Mouse (Mus musculus): ENCODE results near the gene Mast4.
"Not testable (repeated sequence)": the region's sequence is repeated elsewhere in the genome, so short reads cannot be mapped to it uniquely, and the experiment has no call there.

Mast4 gene

DNA sequence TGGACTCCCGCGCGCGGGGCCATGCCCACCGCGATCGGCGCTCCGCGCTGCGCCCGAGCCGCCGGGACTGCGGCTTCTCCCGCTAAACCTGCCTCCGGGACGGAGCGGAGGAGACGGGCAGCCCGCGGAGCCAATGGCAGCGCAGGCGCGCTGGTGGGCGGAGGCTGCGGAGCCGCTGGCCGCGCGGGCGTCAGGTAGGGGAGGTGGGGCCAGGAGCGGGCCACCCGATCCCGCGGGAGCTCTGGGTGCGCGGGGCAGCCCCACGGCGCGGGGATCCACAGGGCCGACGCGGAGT, at the start of gene Mast4:
TSS of gene Mast4 (minus strand) at position 106 of the 295 bp plus-strand sequence.
- DNase-seq (ENCODE audit: low spot score): peak; percentile 90

GRCm38 (mm10) chr13:103374495-103374894, 40.2 kb upstream of the Mast4 start:
- no peak for DNase-seq (ENCODE audit: low spot score)

DNA sequence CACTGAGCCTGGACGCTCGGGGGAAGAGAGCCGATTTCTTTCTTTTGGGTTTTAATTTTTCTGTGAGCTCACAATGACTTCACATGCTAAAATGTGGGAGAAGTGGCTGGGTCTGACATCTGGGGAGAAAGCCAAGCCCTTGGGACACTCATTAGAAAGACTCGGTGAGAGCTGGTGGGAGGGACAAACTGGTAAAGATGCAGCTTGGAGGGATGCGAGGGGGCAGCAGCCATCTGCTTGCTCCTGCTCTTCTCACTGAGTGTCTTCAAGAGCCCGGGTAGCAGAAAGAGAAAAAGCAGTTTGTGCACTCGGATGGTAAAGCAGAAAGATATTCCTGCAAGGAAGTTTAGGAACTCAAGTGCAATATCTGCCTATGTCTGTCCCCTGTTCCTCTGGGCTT, 34.9 kb upstream of the Mast4 start:
- no peak for DNase-seq (ENCODE audit: low spot score)

GRCm38 (mm10) chr13:103363181-103363580, 28.9 kb upstream of the Mast4 start:
- no peak for DNase-seq (ENCODE audit: low spot score)

DNA sequence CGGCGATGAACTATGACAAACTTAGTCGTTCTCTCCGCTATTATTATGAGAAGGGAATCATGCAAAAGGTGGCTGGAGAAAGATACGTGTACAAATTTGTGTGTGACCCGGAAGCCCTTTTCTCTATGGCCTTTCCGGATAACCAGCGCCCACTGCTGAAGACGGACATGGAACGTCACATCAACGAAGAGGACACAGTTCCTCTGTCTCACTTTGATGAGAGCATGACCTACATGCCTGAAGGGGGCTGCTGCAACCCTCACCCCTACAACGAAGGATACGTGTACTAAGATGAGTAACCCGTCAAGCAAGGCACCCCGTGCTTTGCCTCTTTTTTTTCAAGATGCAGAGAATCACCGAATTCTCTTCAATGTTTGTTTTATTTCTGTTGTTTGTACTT, 23.1 kb upstream of the Mast4 start:
- DNase-seq (ENCODE audit: low spot score): not testable (repeated sequence)

DNA sequence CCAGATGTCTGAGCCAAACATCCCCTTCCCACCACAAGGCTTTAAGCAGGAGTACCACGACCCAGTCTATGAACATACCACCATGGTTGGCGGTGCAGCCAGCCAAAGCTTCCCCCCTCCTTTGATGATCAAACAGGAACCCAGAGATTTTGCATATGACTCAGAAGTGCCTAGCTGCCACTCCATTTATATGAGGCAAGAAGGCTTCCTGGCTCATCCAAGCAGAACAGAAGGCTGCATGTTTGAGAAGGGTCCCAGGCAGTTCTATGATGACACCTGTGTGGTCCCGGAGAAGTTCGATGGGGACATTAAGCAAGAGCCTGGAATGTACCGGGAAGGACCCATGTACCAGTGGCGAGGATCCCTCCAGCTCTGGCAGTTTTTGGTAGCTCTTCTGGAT, 22.6 kb upstream of the Mast4 start:
- not testable (repeated sequence) for DNase-seq (ENCODE audit: low spot score)

GRCm38 (mm10) chr13:103354737-103355136, 20.4 kb upstream of the Mast4 start:
- no peak for DNase-seq (ENCODE audit: low spot score)

- no peak for DNase-seq (ENCODE audit: low spot score)
Measured at GRCm38 (mm10) chr13:103344749-103345148, 10.5 kb upstream of the Mast4 start.

- no peak for DNase-seq (ENCODE audit: low spot score)
Measured at GRCm38 (mm10) chr13:103344006-103344720, 9.9 kb upstream of the Mast4 start.

- DNase-seq (ENCODE audit: low spot score): no peak
Measured at GRCm38 (mm10) chr13:103341031-103341430, 6.7 kb upstream of the Mast4 start.

- no peak for DNase-seq (ENCODE audit: low spot score)
Measured at GRCm38 (mm10) chr13:103338616-103339015, 4.3 kb upstream of the Mast4 start.

GRCm38 (mm10) chr13:103336237-103336636, 1.9 kb upstream of the Mast4 start:
- DNase-seq (ENCODE audit: low spot score): no peak

DNA sequence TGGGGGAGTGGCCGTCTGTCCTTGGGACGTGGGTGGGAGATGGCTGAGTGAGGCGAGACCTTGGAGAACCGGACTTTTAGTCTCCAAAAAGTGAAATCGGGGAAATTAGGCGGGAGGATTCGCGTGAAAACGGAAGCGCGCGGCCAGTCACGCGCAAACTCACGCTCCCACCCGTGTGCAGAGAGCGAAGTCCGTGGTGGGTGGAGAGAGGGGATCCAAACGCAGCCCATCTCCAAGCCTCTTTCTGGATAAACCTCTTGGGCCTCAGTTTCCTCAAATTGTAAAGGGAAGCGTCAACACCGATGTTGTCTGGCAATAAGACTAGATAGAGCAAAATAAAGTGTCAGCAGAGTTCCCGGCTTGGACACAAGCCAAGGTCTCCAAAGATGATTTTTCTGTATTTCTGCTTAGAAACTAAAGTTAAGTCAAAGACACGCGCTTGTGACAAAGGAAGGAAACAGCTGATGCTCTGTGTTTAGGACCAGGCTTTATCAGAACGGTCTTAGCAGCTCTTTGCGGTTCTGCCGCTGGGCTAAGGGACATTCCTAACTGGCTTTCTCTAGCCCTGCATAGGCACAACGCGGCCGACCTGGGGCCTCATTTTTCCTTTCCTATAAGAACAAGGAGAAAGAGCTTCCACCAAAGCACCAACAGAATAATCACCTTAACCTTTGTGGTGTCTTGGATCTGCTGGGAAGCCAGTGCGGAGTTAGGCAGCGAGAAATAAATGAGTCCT, 594 bp upstream of the Mast4 start:
- no peak for DNase-seq (ENCODE audit: low spot score)

DNA sequence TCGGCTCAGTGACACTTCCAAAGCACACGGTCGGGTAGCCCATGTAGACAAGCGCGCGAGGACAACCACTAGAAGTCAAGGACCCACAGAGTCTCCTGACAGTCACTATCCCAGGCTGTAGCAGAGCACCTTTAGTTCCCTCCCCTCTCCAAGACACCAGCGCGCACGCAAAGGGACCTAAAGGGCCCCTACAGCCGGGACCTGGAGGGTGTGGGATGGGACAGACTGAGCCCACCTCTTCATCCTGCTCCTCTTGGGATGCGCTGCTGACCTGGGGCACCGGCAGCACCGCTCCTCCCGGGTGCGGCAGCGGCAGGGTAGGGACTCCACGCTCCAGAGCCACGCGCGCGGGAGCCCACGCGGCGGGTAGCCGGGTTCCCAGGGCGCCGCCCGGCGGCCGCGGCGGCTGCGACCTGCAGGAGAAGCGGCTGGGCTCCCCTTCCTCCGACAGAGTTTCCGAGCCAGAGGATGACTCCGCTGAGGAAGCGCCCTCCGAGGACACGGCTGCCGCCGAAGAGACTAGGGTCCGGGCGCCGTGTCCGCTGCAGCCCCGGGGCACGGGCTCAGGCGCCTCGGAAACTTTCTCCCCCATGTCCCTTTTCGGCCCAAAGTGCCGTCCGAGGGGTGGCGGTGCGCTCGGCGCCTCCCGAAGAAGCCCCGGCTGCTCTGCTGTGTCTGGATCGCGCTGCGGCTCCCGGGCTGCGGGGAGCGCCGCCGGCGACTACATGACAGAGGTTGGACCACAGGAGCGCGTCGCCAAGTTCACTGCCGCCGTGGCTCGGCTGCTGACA, 501 bp downstream of the Mast4 start:
- DNase-seq (ENCODE audit: low spot score): peak; percentile 41

GRCm38 (mm10) chr13:103333153-103333552, 1.1 kb downstream of the Mast4 start:
- DNase-seq (ENCODE audit: low spot score): no peak

- no peak for DNase-seq (ENCODE audit: low spot score)
Measured at GRCm38 (mm10) chr13:103332731-103333130, 1.6 kb downstream of the Mast4 start.

GRCm38 (mm10) chr13:103331096-103331495, 3.2 kb downstream of the Mast4 start:
- DNase-seq (ENCODE audit: low spot score): no peak

GRCm38 (mm10) chr13:103328299-103328698, 6.0 kb downstream of the Mast4 start:
- DNase-seq (ENCODE audit: low spot score): no peak

- DNase-seq (ENCODE audit: low spot score): no peak
Measured at GRCm38 (mm10) chr13:103327843-103328242, 6.5 kb downstream of the Mast4 start.

DNA sequence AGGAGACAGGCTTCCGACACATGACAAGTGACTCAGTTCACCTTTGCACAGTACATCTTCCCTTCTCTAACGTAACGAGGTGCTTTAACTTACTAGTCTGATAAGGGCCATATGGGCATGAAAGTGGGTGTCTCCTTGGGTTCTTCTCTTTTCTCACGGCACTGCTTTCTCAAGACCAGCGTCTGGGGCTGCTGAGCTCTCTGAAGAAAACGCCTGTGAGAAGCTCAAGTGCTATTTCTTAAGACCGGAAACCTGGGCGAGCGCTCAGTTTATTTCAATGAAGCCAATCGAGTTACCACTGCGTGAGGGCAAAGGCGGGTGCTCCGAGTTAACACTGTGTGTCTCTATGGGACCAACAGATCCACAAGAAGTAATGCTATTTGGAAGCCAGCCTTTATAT, 8.1 kb downstream of the Mast4 start:
- no peak for DNase-seq (ENCODE audit: low spot score)

DNA sequence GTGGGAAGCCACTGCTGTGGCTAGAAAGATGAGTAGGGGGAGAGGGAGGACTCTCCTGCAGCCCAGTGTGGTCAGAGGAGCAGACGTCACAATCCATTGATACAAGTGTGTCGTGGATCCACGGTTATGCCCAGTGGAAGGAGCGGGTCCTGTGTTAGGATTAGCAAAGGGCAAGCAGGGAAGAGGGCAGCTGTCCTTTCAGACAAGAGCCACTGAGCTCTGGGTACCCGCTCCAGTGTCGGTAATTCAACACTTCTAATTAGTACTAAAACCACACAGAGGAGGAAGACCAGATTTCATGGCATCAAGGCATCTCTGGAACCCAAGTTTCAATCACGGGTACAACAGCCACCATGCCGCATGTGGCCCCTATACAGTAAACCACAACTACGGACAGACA, 14.4 kb downstream of the Mast4 start:
- DNase-seq (ENCODE audit: low spot score): no peak

DNA sequence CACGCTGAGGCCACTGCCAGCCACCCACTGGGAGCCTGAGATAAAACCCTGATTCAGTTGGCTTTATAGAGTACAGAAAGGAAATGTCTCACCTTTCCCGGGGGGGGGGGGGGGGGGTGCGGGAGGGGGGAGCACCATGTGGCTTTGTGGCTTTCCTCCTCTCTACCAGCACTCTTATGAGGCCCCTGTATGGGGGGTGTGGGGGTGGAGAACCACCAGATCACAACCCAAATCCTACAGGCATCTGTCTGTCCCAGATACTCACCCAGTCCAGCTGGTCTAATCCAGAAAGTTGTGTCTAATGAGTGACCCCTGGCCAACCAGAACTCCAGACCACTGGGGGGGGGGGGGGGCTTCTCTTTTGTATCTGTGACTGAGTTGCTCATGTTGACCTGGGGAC, 15.0 kb downstream of the Mast4 start:
- no peak for DNase-seq (ENCODE audit: low spot score)

- no peak for DNase-seq (ENCODE audit: low spot score)
Measured at GRCm38 (mm10) chr13:103316777-103317367, 17.4 kb downstream of the Mast4 start.
